Mouse (Mus musculus) kidney, adult 11 months (tissue): Measurements from ENCODE around the gene Saa3.
"Not testable (repeated sequence)": the region's sequence is repeated elsewhere in the genome, so short reads cannot be mapped to it uniquely, and the experiment has no call there.

Experiments
- DNase-seq: peaks from one replicate; pipeline ENCODE4 v3.0.0; 2022

Gene Saa3

DNA sequence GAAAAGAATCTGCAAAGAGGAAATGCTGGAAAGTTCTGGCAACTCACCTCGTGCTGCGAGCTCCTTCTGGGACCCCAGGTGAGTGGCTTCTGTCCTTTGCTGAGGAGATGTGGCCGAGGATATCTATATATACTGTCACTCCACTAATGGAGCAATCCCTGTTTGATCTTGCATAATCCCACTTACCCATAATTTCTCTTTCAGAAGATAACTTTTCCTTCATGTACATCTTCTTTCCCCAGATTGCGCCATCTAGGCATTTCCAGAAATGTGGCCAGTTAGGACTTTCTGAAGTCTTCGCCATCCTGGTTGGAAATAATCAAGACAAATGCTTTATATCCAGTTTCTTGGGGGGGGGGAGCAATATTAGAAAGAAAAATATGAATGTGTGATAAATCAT lies at the start of gene Saa3:
Gene Saa3 (minus strand): TSS at position 101 of the 400 bp plus-strand sequence.
- DNase-seq, result no peak

GRCm38 (mm10) chr7:46764672-46765071 lies 49.2 kb upstream of the Saa3 start:
- DNase-seq, result no peak

GRCm38 (mm10) chr7:46762601-46763000 lies 47.1 kb upstream of the Saa3 start:
- no peak for DNase-seq

DNA sequence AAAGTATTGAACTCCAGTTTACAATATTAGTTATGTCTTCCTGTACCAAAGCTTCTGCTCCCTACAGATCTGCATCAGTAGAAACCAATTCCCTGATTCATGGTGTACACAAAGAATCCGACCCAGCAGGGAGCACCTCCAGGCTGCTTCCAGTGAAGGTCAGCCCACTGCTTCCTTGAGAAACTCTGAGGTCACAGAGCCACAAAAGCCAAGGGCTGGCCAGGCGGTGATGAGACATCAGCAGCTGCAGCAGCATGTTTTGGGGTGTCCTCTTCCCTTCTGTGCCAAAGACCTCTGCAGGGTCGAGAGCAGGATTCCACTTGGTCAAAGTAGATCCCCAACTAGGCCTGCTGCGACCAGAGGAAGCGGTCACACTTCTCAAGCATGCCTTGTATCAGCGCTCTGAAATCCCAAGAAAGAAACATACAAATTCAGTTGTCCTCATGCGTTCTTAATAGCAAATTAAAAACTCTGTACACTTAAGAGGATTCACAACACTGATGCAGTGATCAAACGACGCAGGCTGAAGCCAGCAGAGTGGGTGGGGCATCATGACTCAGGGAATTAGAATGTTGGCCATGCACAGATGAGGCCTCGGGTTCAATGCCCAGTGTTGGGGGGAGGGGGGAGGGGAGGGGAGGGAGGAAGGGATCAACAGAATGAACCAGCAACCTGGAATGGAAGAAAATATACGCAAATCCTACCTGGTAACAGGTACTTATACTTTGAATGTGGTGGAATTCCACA lies 45.7 kb upstream of the Saa3 start:
- no peak for DNase-seq

- DNase-seq, result no peak
Measured at GRCm38 (mm10) chr7:46751490-46751889, 36.0 kb upstream of the Saa3 start, which contains the start of gene Saa2. Gene Saa2 (plus strand): TSS chr7:46751790.

DNA sequence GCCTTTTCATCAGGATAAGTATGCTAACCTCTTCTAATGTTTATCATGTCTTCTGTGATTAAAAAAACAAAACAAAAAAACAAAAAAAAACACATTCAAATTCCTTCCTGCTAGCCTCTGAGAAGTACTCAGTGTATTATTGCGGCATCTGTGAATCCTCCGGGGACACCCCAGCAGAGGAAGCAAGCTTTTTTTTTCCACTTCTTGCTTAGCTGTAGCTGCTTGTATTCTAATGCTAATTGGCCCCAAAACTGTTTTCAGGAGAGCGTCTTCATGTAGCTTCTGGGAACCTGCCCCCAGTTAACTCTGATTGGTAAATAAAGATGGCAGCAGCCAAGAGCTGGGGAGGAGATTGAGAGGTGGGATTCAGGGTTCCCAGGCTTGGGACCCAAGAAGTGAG lies 33.0 kb upstream of the Saa3 start:
- DNase-seq, result no peak

- DNase-seq, result no peak
Measured at GRCm38 (mm10) chr7:46746381-46746780, 30.9 kb upstream of the Saa3 start.

GRCm38 (mm10) chr7:46745816-46746215 lies 30.3 kb upstream of the Saa3 start:
- DNase-seq, result no peak

GRCm38 (mm10) chr7:46742880-46743279 lies 27.4 kb upstream of the Saa3 start, which contains the start of gene Saa1:
Gene Saa1 (minus strand): TSS chr7:46742980.
- DNase-seq, result not testable (repeated sequence)

DNA sequence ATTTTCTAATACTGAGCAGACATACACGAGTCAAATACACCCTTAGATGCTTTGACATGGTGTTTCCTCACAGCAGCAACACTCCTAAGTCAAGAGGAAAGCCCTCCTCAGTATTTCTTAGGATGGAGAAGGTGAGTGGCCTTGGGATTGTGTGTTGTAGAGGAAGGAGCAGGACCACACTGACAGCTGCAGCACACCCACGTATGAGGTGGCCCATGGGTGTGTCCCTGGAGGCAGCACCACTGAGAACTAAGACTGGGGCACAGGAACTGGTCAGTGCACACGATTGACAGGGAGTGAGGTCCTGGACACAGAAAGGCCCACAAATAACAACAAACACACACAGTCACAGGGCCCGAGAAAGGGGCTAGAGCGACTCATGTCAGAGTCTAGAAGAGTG lies 24.5 kb upstream of the Saa3 start:
- not testable (repeated sequence) for DNase-seq

DNA sequence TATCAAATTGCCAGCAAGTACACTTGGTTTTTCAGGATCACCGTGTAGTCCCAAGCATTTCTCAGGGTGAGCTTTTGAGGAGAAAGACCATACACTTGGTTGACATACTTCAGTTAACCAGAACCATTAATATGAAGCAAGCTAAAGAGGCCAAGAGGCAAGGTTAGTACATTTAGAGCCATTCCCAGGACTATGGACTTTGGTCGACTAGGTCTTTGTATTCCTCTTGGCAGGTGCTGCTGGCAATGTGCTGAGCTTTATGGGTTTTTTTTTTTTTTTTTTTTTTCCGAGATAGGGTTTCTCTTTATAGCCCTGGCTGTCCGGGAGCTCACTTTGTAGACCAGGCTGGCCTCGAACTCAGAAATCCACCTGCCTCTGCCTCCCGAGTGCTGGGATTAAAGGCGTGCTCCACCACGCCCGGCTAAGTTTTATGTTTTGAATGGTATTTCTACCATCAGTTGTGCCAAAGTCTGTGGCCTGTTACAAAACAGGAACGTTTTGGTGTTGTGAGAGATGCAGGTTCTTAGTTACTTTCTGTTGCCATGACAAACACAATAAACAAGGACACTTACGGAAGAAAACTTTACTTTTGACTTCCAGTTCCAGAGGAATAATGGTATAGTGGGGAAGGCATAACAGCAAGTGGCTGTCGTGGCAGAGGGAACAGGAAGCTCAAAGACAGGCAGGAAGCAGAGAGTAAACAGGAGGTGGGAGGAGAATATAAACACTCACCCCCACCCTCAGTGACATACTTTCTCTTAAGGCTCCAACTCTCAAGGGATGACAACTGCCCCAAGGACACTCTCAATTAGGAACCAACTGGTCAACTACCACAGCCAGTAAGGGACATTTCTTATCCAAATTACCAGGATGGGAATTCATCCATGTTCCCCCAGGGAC lies 23.3 kb upstream of the Saa3 start:
- DNase-seq, result peak; percentile 55

- no peak for DNase-seq
Measured at GRCm38 (mm10) chr7:46734983-46735382, 19.5 kb upstream of the Saa3 start.

GRCm38 (mm10) chr7:46732458-46732857 lies 17.0 kb upstream of the Saa3 start, which contains the start of gene Saa4:
Gene Saa4 (minus strand): TSS chr7:46732603.
- DNase-seq, result no peak

GRCm38 (mm10) chr7:46727584-46727983 lies 12.1 kb upstream of the Saa3 start:
- no peak for DNase-seq

GRCm38 (mm10) chr7:46724396-46724795 lies 8.9 kb upstream of the Saa3 start:
- DNase-seq, result no peak

- peak; percentile 46 for DNase-seq
Measured at GRCm38 (mm10) chr7:46723849-46724248, 8.3 kb upstream of the Saa3 start.

- no peak for DNase-seq
Measured at GRCm38 (mm10) chr7:46723354-46723753, 7.9 kb upstream of the Saa3 start.

DNA sequence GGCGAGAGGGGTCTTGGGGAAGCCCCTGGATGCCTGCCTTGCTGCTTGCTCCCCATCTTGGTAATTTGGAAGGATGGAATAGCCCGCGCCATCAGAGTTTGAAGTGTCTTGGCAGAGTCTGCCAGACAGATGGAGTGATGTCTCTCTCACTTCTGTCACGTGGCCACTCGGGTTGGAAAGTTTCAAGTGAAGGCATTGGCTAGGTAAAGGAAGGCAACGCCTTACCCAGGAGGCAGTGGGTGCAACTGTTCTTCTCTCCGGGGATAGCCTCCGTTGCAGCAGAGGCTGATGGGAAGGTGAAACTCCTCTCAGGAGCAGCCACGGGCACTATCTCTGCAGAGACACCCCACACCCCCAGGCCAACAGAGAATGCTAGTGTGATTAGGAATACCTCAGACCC lies 5.0 kb upstream of the Saa3 start:
- DNase-seq, result no peak

DNA sequence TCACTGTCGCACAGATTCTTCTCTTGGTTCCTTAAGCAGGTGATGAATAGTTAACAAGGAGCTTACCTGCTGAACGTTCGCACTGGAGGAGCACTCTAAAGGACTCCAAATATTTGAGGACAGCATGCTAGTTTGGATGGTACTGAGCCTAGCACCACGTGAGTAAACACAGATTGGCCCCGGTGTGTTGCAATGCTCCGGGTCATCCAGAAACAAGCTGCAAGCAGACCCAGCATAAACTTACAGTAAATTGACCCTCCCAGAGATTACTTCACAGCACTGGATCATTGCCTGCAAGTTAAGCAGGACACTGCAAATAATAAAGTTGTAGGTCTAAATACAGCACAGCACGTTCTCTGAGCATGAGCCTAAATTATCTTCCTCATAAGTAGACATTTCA lies 4.0 kb upstream of the Saa3 start:
- peak; percentile 24 for DNase-seq

GRCm38 (mm10) chr7:46718591-46719270 lies 3.2 kb upstream of the Saa3 start:
- DNase-seq, result no peak

DNA sequence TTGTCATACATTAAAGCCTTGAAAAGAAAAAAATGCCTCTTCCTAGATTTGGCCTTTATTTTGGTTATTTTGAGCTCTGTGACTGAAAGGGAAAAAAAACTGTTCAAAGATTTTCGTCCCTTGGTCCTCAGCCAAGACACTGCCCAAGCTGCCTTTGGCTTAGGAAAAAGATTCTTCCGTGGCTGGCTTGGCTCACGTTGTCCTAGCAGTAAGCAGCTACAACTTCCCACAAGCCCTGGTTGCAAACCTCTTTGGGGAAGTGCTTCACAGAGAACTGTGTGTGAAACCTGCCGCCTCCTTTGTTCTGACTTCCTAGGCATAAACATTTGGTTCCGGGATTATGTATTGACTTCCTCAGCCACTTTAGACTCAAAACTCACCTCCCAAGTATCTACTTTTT lies 1.4 kb upstream of the Saa3 start:
- no peak for DNase-seq

DNA sequence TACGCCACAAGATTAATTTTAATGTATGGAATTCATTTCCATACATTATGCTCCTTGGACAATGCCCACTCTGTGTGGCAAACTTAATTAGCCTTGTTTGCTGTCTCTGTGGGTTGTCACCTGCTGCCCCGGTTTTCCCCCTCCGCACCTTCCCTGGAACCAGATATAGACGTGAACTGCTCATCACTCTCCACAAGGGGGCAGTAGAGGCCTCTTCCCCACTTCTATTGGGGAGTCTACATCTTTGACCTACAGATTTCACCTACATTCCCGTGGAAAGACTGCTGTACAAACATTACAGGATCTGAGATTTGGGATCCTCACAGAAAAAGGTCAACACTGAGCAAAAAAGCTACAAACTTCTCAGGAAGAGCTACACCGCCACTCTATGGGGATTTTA lies 982 bp downstream of the Saa3 start:
- no peak for DNase-seq

GRCm38 (mm10) chr7:46712250-46712649 lies 3.2 kb downstream of the Saa3 start:
- no peak for DNase-seq
